Mouse (Mus musculus) brain, embryonic 14.5 days (tissue): ENCODE results near the gene Ube2m.

Experiments used
- CTCF ChIP-seq: fragments of 200-500 bp; IDR thresholded peaks from 2 replicates; pipeline ENCODE4 v1.5.1; 2012; ENCODE audit warnings: inconsistent platforms, mild to moderate bottlenecking, moderate library complexity, borderline replicate concordance; ENCODE audit not compliant: insufficient read depth, insufficient read length; ENCODE audit errors: extremely low read depth
- POLR2A ChIP-seq: fragments of 200-500 bp; IDR thresholded peaks from 2 replicates; pipeline ENCODE4 v1.6.1; 2012; ENCODE audit warnings: mild to moderate bottlenecking, inconsistent platforms, borderline replicate concordance; ENCODE audit not compliant: poor library complexity, insufficient read depth, insufficient read length, severe bottlenecking; ENCODE audit errors: extremely low read depth

GRCm38 (mm10) chr7:13031983-13032382 lies 6.1 kb downstream of the Ube2m start:
- no peak for TF ChIP-seq CTCF
- no peak for TF ChIP-seq POLR2A
